Mouse (Mus musculus): ENCODE measurements at regions not wholly inside any gene's neighbourhood (a gene's known extent, or its start where the extent isn't known, plus 50 kb on each side); places are given as distances from the start of the nearest gene placed in this dataset.
A peak's percentile ranks its signal among the peaks of the same experiment; 100 is the strongest.

- H3K27ac ChIP-seq (ENCODE audit: low read length): no peak overlapping the region; the same call in 1 of the 2 replicates
- no peaks in the 10 kb centered on the region for H3K27me3 ChIP-seq (ENCODE audit: control insufficient read depth, insufficient read depth, low read depth, low read length)
- peaks cover 22% of the 10 kb centered on the region for H3K4me1 ChIP-seq (ENCODE audit: control insufficient read depth, insufficient read depth, low read length)
- H3K9ac ChIP-seq (ENCODE audit: low read depth, low read length): no peak overlapping the region
- H3K4me3 ChIP-seq (ENCODE audit: low read depth, low read length): no peak overlapping the region
- ATAC-seq: peak; percentile 55; the same call in 1 of the 2 replicates
- no peaks in the 10 kb centered on the region for H3K9me3 ChIP-seq (replicated peaks; ENCODE audit: control insufficient read depth, low read length, poor library complexity, severe bottlenecking)
- 49% methylated on average over 9 of the region's 9 CpGs for WGBS
- H3K4me2 ChIP-seq (ENCODE audit: low read length): no peak overlapping the region
- no peaks in the 10 kb centered on the region for H3K36me3 ChIP-seq (ENCODE audit: control insufficient read depth, insufficient read depth, low read length)
Observed at GRCm38 (mm10) chr3:130921621-130922245, 188.5 kb upstream of the Lef1 start.

DNA sequence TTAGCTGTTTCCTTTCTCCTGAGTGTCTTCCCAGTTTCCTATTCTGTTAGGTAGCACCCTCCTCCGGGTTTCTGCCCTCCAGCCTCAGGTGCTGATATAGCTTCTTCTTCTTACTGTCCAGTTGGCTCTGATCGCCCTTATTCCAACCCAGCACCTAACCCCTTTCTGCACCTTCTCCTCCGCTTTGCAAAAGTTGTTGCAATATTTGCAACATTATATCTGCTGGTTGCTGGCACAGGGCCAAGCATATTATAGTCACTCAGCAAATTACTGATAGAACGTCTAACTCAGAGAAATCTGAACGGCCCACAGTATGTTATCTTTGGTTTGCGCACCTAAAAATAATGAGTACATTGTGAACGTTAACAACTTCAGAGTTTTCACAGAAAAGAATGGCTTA, 183.6 kb upstream of the Rpl34 start:
- Histone ChIP-seq H3K9me3 (replicated peaks; ENCODE audit: control insufficient read depth, low read length, poor library complexity, severe bottlenecking) (no peaks in the 10 kb centered on the region), H3K27me3 (ENCODE audit: control insufficient read depth, insufficient read depth, low read depth, low read length) (no peaks in the 10 kb centered on the region), H3K27ac (ENCODE audit: low read length) (no peak overlapping the region), H3K9ac (ENCODE audit: low read depth, low read length) (no peak overlapping the region), H3K4me1 (ENCODE audit: control insufficient read depth, insufficient read depth, low read length) (no peaks in the 10 kb centered on the region), H3K4me2 (ENCODE audit: low read length) (no peak overlapping the region), H3K36me3 (ENCODE audit: control insufficient read depth, insufficient read depth, low read length) (no peaks in the 10 kb centered on the region), H3K4me3 (ENCODE audit: low read depth, low read length) (no peak overlapping the region)
- no peak for ATAC-seq
- 77% methylated on average over 7 of the region's 7 CpGs for WGBS

GRCm38 (mm10) chr3:130905101-130905500, 174.9 kb upstream of the Rpl34 start:
- WGBS: 56% methylated on average over 8 of the region's 8 CpGs
- no peaks in the 10 kb centered on the region for H3K27me3 ChIP-seq (ENCODE audit: control insufficient read depth, insufficient read depth, low read depth, low read length)
- H3K4me3 ChIP-seq (ENCODE audit: low read depth, low read length): no peak overlapping the region
- H3K9me3 ChIP-seq (replicated peaks; ENCODE audit: control insufficient read depth, low read length, poor library complexity, severe bottlenecking): no peaks in the 10 kb centered on the region
- no peak overlapping the region for H3K4me2 ChIP-seq (ENCODE audit: low read length)
- no peaks in the 10 kb centered on the region for H3K4me1 ChIP-seq (ENCODE audit: control insufficient read depth, insufficient read depth, low read length)
- no peaks in the 10 kb centered on the region for H3K36me3 ChIP-seq (ENCODE audit: control insufficient read depth, insufficient read depth, low read length)
- H3K27ac ChIP-seq (ENCODE audit: low read length): no peak overlapping the region
- no peak overlapping the region for H3K9ac ChIP-seq (ENCODE audit: low read depth, low read length)
- no peak for ATAC-seq

DNA sequence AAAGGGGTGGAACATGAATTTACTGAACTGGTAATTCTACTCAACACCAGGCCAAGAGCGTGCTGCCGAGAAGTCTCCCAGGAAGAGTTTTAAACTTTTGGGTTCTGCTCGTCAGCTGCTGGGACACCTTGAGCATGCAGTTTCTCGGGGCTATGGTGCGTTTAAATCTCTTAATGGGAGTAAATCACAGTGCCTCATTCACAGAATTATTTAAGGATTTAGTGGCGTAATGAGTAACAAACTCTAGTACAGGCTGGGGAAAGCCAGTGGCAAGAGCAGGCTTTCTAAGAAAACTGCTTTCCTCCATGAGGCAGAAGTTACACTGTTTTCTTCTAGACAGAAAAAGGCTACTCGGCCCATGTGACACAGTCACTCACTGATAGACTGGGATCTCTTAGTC, 173.1 kb upstream of the Rpl34 start:
- 88% methylated on average over 7 of the region's 7 CpGs for WGBS
- no peak for ATAC-seq

GRCm38 (mm10) chr3:130902376-130902775, 172.2 kb upstream of the Rpl34 start:
- H3K36me3 ChIP-seq (ENCODE audit: control insufficient read depth, insufficient read depth, low read length): no peaks in the 10 kb centered on the region
- no peaks in the 10 kb centered on the region for H3K27me3 ChIP-seq (ENCODE audit: control insufficient read depth, insufficient read depth, low read depth, low read length)
- H3K9ac ChIP-seq (ENCODE audit: low read depth, low read length): no peak overlapping the region
- no peak overlapping the region for H3K4me3 ChIP-seq (ENCODE audit: low read depth, low read length)
- no peak for ATAC-seq
- 90% methylated on average over 7 of the region's 7 CpGs for WGBS
- H3K4me1 ChIP-seq (ENCODE audit: control insufficient read depth, insufficient read depth, low read length): no peaks in the 10 kb centered on the region
- H3K9me3 ChIP-seq (replicated peaks; ENCODE audit: control insufficient read depth, low read length, poor library complexity, severe bottlenecking): no peaks in the 10 kb centered on the region
- H3K27ac ChIP-seq (ENCODE audit: low read length): no peak overlapping the region
- no peak overlapping the region for H3K4me2 ChIP-seq (ENCODE audit: low read length)

More for the DNA sequence above, 173.1 kb upstream of the Rpl34 start:
- Histone ChIP-seq H3K36me3 (ENCODE audit: control insufficient read depth, insufficient read depth, low read length) (no peaks in the 10 kb centered on the region), H3K4me1 (ENCODE audit: control insufficient read depth, insufficient read depth, low read length) (no peaks in the 10 kb centered on the region), H3K4me3 (ENCODE audit: low read depth, low read length) (no peak overlapping the region), H3K9ac (ENCODE audit: low read depth, low read length) (no peak overlapping the region), H3K9me3 (replicated peaks; ENCODE audit: control insufficient read depth, low read length, poor library complexity, severe bottlenecking) (no peaks in the 10 kb centered on the region), H3K27me3 (ENCODE audit: control insufficient read depth, insufficient read depth, low read depth, low read length) (no peaks in the 10 kb centered on the region), H3K4me2 (ENCODE audit: low read length) (no peak overlapping the region), H3K27ac (ENCODE audit: low read length) (no peak overlapping the region)

- Histone ChIP-seq H3K9me3 (replicated peaks; ENCODE audit: control insufficient read depth, low read length, poor library complexity, severe bottlenecking) (no peaks in the 10 kb centered on the region), H3K4me3 (ENCODE audit: low read depth, low read length) (no peak overlapping the region), H3K36me3 (ENCODE audit: control insufficient read depth, insufficient read depth, low read length) (no peaks in the 10 kb centered on the region), H3K9ac (ENCODE audit: low read depth, low read length) (no peak overlapping the region), H3K4me2 (ENCODE audit: low read length) (no peak overlapping the region), H3K27me3 (ENCODE audit: control insufficient read depth, insufficient read depth, low read depth, low read length) (no peaks in the 10 kb centered on the region), H3K4me1 (ENCODE audit: control insufficient read depth, insufficient read depth, low read length) (no peaks in the 10 kb centered on the region), H3K27ac (ENCODE audit: low read length) (no peak overlapping the region)
- ATAC-seq: no peak
- 91% methylated on average over 12 of the region's 12 CpGs for WGBS
Observed at GRCm38 (mm10) chr3:130901343-130901742, 171.1 kb upstream of the Rpl34 start.

- no peak for ATAC-seq
- H3K9me3 ChIP-seq (replicated peaks; ENCODE audit: control insufficient read depth, low read length, poor library complexity, severe bottlenecking): no peaks in the 10 kb centered on the region
- H3K27ac ChIP-seq (ENCODE audit: low read length): no peak overlapping the region
- no peaks in the 10 kb centered on the region for H3K27me3 ChIP-seq (ENCODE audit: control insufficient read depth, insufficient read depth, low read depth, low read length)
- H3K4me3 ChIP-seq (ENCODE audit: low read depth, low read length): no peak overlapping the region
- no peaks in the 10 kb centered on the region for H3K36me3 ChIP-seq (ENCODE audit: control insufficient read depth, insufficient read depth, low read length)
- 95% methylated on average over 6 of the region's 6 CpGs for WGBS
- H3K9ac ChIP-seq (ENCODE audit: low read depth, low read length): no peak overlapping the region
- H3K4me1 ChIP-seq (ENCODE audit: control insufficient read depth, insufficient read depth, low read length): no peaks in the 10 kb centered on the region
- no peak overlapping the region for H3K4me2 ChIP-seq (ENCODE audit: low read length)
Observed at GRCm38 (mm10) chr3:130900846-130901245, 170.6 kb upstream of the Rpl34 start.

DNA sequence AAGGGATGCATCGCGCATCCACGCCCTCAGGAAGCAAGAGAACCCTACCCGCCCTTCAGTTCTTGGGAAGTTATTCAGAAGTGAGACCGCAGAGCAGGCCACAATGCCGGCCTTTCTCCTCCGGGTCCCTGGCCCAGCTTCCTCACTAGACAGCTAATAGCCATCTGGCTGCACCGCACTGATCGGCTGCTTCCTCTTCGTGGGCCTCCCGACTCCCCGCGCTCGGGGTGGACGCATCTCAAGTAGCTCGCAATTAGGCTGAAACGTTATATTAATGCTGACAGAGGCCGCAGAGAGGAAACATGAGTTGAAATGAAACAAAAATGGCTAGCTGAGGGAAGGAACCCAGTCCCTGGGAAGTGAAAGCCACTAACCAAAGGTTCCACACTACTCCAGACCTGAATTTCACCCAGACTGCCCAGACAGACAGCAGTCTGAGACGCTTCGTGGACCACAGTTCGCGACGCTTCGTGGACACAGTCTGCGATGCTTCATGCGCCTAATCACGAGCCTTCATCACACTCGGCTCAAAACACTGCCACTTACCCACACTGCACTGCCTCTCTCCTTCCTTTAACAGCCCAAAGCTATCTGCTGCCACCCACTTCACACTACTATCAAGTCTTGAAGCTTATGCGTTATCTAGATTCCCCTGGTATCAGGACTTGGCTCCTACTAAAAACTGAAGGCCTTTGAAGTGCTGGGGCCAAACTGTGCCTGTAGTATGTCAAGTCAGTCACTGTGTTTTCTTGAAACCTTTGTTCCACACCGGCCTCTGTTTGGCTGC, 170.0 kb upstream of the Rpl34 start:
- Histone ChIP-seq H3K9me3 (replicated peaks; ENCODE audit: control insufficient read depth, low read length, poor library complexity, severe bottlenecking) (no peaks in the 10 kb centered on the region), H3K36me3 (ENCODE audit: control insufficient read depth, insufficient read depth, low read length) (no peaks in the 10 kb centered on the region), H3K27me3 (ENCODE audit: control insufficient read depth, insufficient read depth, low read depth, low read length) (no peaks in the 10 kb centered on the region), H3K27ac (ENCODE audit: low read length) (no peak overlapping the region), H3K9ac (ENCODE audit: low read depth, low read length) (no peak overlapping the region), H3K4me2 (ENCODE audit: low read length) (no peak overlapping the region), H3K4me3 (ENCODE audit: low read depth, low read length) (no peak overlapping the region), H3K4me1 (ENCODE audit: control insufficient read depth, insufficient read depth, low read length) (no peaks in the 10 kb centered on the region)
- WGBS: 76% methylated on average over 30 of the region's 30 CpGs
- no peak for ATAC-seq

GRCm38 (mm10) chr3:130894168-130894814, 164.1 kb upstream of the Rpl34 start:
- H3K4me2 ChIP-seq (ENCODE audit: low read length): no peak overlapping the region
- no peak overlapping the region for H3K9ac ChIP-seq (ENCODE audit: low read depth, low read length)
- ATAC-seq: no peak
- H3K27me3 ChIP-seq (ENCODE audit: control insufficient read depth, insufficient read depth, low read depth, low read length): no peaks in the 10 kb centered on the region
- H3K9me3 ChIP-seq (replicated peaks; ENCODE audit: control insufficient read depth, low read length, poor library complexity, severe bottlenecking): no peaks in the 10 kb centered on the region
- no peak overlapping the region for H3K4me3 ChIP-seq (ENCODE audit: low read depth, low read length)
- H3K36me3 ChIP-seq (ENCODE audit: control insufficient read depth, insufficient read depth, low read length): no peaks in the 10 kb centered on the region
- no peaks in the 10 kb centered on the region for H3K4me1 ChIP-seq (ENCODE audit: control insufficient read depth, insufficient read depth, low read length)
- 87% methylated on average over 7 of the region's 7 CpGs for WGBS
- H3K27ac ChIP-seq (ENCODE audit: low read length): no peak overlapping the region

Measured in midbrain, embryonic 16.5 days (tissue).